Mouse (Mus musculus) brown adipose tissue, adult 24 weeks (tissue): Measurements from ENCODE around the gene Mxi1. TPM values are rescaled to one million over a fixed set of nuclear protein-coding genes. Genes with fewer than 3 reads are reported as not detected.
A peak's percentile ranks its signal among the peaks of the same experiment; 100 is the strongest.

Source experiments
- H3K27ac ChIP-seq: fragments of 200-500 bp; replicated peaks from 2 replicates; pipeline ENCODE4 v1.5.1; 2012; ENCODE audit warnings: low read depth, mild to moderate bottlenecking, low read length
- H3K4me1 ChIP-seq: fragments of 200-500 bp; 2 replicates; pipeline ENCODE4 v1.6.1; 2012; ENCODE audit warnings: low read length, mixed read lengths; ENCODE audit not compliant: control insufficient read depth, insufficient read depth, insufficient read length
- H3K4me3 ChIP-seq: fragments of 200-500 bp; 2 replicates; pipeline ENCODE4 v1.5.1; 2012; ENCODE audit warnings: low read depth, mild to moderate bottlenecking, low read length, moderate library complexity; ENCODE audit not compliant: insufficient read depth
- polyA plus RNA-seq: library from polyadenylated mRNA; stranded (reverse); fragments of >200 nt; gene quantifications from 2 replicates; pipeline ENCODE4 v1.2.4, GENCODE M21; 2012; ENCODE audit not compliant: missing spikeins, insufficient read depth, insufficient read length

Mxi1 gene
- polyA plus RNA-seq, 1 experiment = 37.2 TPM

GRCm38 (mm10) chr19:53312951-53313683, 2.8 kb downstream of the Mxi1 start:
- peak overlapping the region; percentile 93 for H3K4me3 ChIP-seq
- H3K4me1 ChIP-seq = peaks cover 7% of the 10 kb centered on the region; the same call in 1 of the 2 replicates
- H3K27ac ChIP-seq = peak overlapping the region; percentile 85

- Histone ChIP-seq H3K4me1 (peaks cover 7% of the 10 kb centered on the region; the same call in 1 of the 2 replicates), H3K4me3 (peak overlapping the region; percentile 93), H3K27ac (peak overlapping the region; percentile 88)
Observed at GRCm38 (mm10) chr19:53313684-53314443, 3.5 kb downstream of the Mxi1 start.

GRCm38 (mm10) chr19:53314530-53315208, 4.4 kb downstream of the Mxi1 start:
- Histone ChIP-seq H3K4me3 (peak overlapping the region; percentile 62), H3K27ac (peak overlapping the region; percentile 88), H3K4me1 (peaks cover 7% of the 10 kb centered on the region; the same call in 1 of the 2 replicates)

- Histone ChIP-seq H3K4me1 (peaks cover 7% of the 10 kb centered on the region; the same call in 1 of the 2 replicates), H3K4me3 (no peak overlapping the region), H3K27ac (no peak overlapping the region)
Observed at GRCm38 (mm10) chr19:53315209-53315654, 4.9 kb downstream of the Mxi1 start.

GRCm38 (mm10) chr19:53316105-53316504, 5.8 kb downstream of the Mxi1 start:
- no peak overlapping the region for H3K4me3 ChIP-seq
- H3K27ac ChIP-seq = no peak overlapping the region
- peaks cover 10% of the 10 kb centered on the region for H3K4me1 ChIP-seq

GRCm38 (mm10) chr19:53316963-53317362, 6.6 kb downstream of the Mxi1 start:
- Histone ChIP-seq H3K4me3 (no peak overlapping the region), H3K4me1 (peaks cover 13% of the 10 kb centered on the region), H3K27ac (no peak overlapping the region)

- H3K4me3 ChIP-seq = no peak overlapping the region
- peaks cover 13% of the 10 kb centered on the region for H3K4me1 ChIP-seq
- peak overlapping the region; percentile 23 for H3K27ac ChIP-seq
Observed at GRCm38 (mm10) chr19:53318143-53319132, 8.1 kb downstream of the Mxi1 start.

GRCm38 (mm10) chr19:53320264-53321110, 10.2 kb downstream of the Mxi1 start:
- H3K4me3 ChIP-seq = no peak overlapping the region
- no peak overlapping the region for H3K27ac ChIP-seq
- H3K4me1 ChIP-seq = peaks cover 6% of the 10 kb centered on the region

- H3K27ac ChIP-seq = no peak overlapping the region
- H3K4me1 ChIP-seq = peaks cover 10% of the 10 kb centered on the region
Observed at GRCm38 (mm10) chr19:53321273-53321672, 11.0 kb downstream of the Mxi1 start.

GRCm38 (mm10) chr19:53322438-53323048, 12.2 kb downstream of the Mxi1 start:
- Histone ChIP-seq H3K27ac (no peak overlapping the region), H3K4me1 (peaks cover 12% of the 10 kb centered on the region), H3K4me3 (no peak overlapping the region)

More at GRCm38 (mm10) chr19:53321273-53321672, 11.0 kb downstream of the Mxi1 start:
- no peak overlapping the region for H3K4me3 ChIP-seq

- H3K4me1 ChIP-seq = peaks cover 12% of the 10 kb centered on the region
- no peak overlapping the region for H3K27ac ChIP-seq
- no peak overlapping the region for H3K4me3 ChIP-seq
Observed at GRCm38 (mm10) chr19:53324866-53325265, 14.5 kb downstream of the Mxi1 start.

GRCm38 (mm10) chr19:53325578-53326295, 15.4 kb downstream of the Mxi1 start:
- Histone ChIP-seq H3K4me1 (peaks cover 12% of the 10 kb centered on the region), H3K4me3 (peak overlapping the region; percentile 50), H3K27ac (peak overlapping the region; percentile 70)
